Mouse (Mus musculus) lung, adult 2 months (tissue): ENCODE measurements around the gene Il17d.

Experiments
- CTCF ChIP-seq: fragments of 200-500 bp; IDR thresholded peaks from 2 replicates; pipeline ENCODE4 v1.5.1; 2011; ENCODE audit warnings: mild to moderate bottlenecking, low read length, control low read depth; ENCODE audit not compliant: insufficient read depth
- POLR2A ChIP-seq: fragments of 200-500 bp; IDR thresholded peaks from 2 replicates; pipeline ENCODE4 v1.6.1; 2011; ENCODE audit warnings: low read depth, mild to moderate bottlenecking, control low read depth, low read length, borderline replicate concordance; ENCODE audit errors: extremely low read depth

DNA sequence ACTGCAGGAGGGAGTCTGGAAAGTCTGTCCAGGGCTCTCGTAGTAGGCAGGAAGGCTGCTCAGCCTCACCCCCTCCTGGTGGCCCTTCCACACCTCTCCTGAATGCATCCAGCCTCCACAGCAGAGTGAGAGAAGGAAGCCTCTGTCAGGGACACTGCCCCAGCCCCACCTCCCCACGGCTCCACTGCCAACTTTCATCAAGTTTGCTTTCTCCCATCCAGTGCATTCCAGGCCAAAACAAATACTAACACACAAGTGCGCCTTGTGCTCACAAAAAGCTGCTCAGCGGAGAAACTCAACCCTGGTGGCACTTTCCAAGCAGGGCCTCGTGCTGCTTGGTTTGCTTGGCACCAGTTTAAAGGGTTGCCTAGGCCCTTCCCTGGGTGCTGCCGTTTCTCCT lies 15.0 kb upstream of the Il17d start:
- TF ChIP-seq CTCF (no peak), POLR2A (no peak)
